Mouse (Mus musculus): Measurements from ENCODE around the gene Asrgl1.
A peak's percentile ranks its signal among the peaks of the same experiment; 100 is the strongest.

The Asrgl1 gene

DNA sequence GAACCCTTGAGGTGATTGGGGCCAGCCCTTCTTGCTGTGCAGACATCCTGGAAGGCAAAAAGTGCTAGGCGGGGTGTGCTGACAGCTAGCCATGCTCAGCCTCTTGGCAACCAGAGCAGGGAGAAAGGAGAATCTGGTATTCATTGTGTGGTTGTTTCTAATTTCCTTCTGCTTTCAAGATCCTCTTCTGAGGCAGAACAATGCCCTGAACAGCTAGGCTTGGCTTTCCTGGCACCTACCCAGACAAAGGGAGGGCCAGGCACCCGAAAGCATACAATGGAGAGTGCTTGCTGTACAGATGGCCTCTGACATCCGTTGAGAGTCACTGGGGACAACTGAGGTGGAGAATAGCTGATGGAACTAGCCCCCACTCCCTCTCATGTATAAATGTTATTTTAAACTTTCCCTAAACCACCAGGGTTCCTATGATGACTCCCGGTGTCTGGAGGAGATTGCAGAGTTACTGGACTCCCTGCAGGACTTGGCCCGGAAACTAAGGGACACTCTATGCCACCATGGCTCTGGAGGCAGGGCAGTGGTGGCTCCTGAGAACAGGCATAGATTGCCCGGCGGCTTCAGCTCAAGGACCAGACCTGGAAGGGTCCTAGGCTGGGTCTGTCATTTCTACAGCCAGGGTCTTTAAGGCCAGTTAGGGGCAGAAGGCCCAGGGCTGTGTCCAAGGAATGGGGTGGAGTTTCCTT, 63.8 kb downstream of the Asrgl1 start:
- peak in 1 of 2 experiments; percentile 19 for DNase-seq (ENCODE audit: low spot score in 2 of 2)

DNA sequence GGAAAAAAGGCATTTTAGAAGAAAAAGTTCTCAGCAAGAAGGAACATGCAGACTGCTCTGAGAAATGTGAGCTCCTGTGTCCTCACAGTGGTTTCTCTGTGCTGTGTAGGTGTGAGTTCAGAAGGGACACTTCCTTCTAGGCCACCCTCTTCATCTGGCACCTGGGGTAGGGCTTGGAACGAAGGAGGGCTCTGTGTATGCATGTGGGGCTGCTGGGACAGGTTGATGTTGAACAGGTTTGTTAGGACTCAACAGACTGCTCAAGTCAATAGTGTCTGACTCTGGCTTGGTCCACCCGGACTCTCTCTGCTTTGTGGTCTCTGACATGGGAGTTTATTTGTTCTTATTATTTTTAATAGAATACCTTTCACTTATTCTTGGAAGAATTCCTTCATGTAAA, 65.1 kb downstream of the Asrgl1 start:
- DNase-seq (ENCODE audit: low spot score in 2 of 2), result no peak

DNA sequence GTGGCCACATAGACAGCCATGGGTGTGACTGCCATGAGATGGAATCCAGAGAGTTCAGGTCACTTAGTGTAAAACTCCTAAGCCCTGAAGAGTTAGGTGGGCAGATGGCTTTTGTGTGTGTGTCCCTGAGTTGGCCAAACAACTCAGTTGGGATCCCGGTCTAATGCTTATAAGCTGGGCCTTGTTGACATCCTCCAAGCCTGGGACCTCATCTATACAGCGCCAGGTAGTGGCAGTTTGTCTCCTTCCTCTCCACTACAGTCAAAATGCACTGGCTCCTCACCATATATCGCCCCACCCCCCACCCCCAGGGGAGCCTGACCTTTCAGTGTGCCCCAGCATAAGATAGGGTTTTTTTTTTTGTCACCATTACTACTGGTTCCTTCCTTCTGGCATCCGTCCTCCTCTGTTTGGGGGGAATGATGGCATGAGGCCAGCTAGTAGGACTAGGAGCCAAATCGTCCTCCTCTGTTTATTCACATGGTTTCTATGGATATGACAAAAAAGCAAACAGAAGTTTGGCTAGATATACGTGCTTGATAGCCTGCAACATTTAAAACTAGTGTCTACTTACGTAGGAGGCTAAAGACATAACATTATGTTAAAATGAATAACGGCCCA, 65.6 kb downstream of the Asrgl1 start:
- DNase-seq (ENCODE audit: low spot score in 2 of 2), result no peak

DNA sequence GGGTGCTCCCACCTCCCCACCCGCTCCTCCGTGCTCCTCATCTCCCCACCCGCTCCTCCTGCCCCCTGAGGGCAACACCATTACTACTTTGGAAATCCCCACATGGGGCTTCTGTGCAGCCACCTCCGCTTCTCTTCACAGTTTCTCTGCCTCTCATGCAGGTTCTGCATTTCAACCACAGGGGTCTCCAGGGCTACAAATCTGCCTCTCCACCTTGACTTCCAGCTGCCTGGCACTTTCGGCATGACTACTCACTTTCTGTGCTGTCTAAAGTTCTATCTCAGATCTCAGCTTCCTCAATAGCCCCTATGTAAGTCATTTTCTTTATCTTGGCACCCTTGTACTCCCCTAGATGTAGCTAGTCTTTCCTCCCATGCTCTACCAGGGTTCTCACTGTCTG, 68.1 kb downstream of the Asrgl1 start:
- peak; percentile 14 to 54 for DNase-seq (ENCODE audit: low spot score in 2 of 2)

DNA sequence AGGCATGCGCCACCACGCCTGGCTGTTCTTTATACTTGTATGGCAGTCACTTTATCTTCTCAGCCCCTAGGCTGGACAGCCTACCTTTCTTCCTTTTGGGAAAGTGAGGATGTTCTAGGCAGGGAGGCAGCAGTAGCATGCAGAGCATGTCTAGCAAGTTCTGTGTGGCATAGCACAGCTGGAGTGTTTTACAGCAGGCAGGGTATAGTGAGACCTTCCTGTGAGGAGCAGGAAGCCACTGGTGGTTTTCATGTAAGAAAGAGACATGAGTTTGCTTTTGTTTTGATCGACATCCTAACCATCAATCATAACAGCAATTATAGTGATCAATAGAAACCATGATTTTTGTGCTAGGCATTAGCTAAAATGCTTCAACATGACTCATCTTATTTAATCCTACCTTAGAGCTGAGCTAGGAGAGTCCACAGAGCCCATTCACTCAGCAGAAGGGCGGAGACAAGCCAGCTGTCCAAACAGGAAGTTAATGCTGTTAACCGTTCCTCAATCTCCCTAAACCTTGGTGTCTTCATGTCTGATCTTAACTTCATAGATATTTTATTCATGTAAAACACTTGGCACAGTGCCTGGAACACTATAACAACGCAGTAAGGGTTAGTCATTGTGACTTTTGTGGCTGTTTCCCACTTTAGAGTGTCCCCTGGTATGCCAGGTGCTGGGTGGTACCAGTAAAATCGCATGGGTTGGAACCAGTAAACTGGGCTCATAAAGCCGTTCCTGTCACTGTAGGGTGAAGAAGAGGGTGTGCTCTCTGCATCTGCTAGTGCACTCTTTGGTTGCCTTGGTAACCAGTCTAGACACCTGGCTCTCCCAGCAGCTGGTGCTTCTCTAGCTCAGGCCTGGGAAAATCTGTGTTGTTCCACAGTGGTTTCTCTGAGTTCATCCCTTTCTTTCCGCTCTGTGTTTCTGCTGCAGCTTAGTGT, 69.5 kb downstream of the Asrgl1 start:
- peak; percentile 22 to 27 for DNase-seq (ENCODE audit: low spot score in 2 of 2)

DNA sequence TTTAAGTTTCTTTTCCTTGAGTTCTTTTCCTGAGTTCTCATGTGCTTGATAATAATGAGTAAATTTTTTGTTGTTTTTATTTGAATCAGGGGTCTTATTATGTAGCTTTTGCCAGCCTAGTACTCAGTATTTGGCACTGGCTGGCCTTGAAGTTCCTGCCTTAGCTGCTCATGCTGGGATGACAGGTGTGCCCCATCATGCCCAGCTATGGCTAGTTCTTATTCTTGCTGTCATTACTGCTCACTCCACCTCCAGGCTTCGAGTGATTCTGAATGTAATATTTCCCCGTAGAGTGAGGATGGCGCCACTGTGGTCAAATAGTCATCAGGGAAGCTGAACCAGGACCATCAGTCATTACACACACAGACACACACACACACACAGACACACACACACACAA, 71.6 kb downstream of the Asrgl1 start:
- DNase-seq (ENCODE audit: low spot score in 2 of 2), result no peak

DNA sequence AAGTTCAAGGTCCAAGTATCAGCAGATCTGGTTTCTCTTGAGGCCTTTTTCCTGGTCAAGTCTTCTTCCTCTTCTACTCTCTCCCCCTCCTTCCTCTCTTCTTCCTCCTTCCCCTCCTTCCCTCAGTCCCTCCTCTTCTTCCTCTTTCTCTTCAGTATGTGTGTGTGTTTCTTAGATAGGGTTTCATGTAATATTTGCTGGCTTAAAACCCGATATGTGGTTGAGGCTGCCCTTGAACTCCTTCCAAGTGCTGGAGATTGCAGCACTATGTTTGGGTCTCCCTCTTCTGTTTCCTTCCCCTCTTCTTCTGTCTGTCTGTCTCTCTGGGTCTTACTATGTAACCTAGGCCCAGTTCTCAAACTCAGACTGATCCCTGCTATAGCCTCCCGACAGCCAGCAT, 72.6 kb downstream of the Asrgl1 start:
- no peak for DNase-seq (ENCODE audit: low spot score in 2 of 2)

DNA sequence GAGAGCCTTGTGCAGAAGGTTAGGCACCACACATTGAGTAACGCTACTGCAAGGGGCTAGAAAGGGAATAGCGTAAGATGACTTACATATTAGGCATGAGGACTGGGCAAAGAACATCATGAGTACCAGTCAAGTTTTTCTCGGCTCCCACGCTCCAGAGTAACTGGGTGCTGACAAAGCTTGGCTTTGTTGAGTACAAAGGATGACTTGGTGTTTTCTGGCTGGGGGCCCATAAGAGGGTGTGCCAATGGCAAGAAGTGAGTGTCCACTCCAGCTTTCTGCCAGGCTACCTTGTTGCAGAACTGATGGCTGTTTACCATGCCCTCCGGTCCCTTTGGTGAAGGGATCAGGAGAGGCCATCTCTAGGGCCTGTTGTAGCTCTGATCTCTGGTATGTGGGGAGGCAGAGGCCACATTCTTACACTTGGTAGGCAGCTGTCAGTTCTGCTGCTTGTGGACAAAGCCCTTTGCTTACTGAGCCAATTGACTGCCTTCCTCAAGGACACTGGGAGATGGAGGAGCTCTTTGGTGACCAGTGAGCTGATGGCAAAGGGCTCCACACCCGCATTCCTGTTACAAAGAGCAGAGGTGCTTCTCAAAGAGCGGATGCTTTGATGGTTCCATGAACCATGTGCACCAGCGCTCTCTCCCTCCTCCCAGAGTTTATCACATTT, 74.1 kb downstream of the Asrgl1 start:
- no peak for DNase-seq (ENCODE audit: low spot score in 2 of 2)

DNA sequence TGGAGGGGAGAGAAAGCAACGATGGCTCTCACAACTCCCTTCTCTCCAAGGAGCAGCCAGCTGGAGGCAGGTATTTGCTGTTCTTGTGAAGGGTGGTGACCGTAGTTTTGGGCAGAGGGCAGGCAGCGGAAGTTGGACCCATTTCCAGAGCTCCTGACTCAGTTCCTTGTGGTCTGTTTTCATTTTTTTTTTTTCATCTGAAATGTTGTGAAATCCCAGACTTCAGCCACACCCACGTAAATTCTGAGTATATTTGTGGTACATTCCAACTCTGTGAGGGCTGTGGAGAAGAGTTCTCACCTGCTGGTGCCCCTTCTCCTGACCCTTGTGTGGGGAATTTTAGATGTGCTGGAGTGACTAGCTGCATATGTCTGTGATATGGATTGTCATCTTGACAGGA, 75.3 kb downstream of the Asrgl1 start:
- DNase-seq (ENCODE audit: low spot score in 2 of 2), result no peak

Data from natural killer cell, adult 2 months (primary cell).